Mouse (Mus musculus) spleen, embryonic (tissue): ENCODE data around the gene Nt5c3.

Source experiments
- CTCF ChIA-PET: fragments of 350-600 bp; sonication (Branson Sonifier 250); formaldehyde crosslinking; loops from one replicate; lab custom pipeline; 2022; lab: Charles Lee

Gene Nt5c3

GRCm38 (mm10) chr6:56843229-56843628 lies 80.5 kb downstream of the Nt5c3 start:
- CTCF ChIA-PET: interaction anchor here (0.6 kb wide), 1 partner anchor 792 kb away, joined by 7 read pairs; no protein-coding TSS in a partner anchor

- CTCF ChIA-PET: no interaction called here
Measured at GRCm38 (mm10) chr6:56837621-56838020, 86.1 kb downstream of the Nt5c3 start.

GRCm38 (mm10) chr6:56837166-56837565 lies 86.6 kb downstream of the Nt5c3 start:
- CTCF ChIA-PET: no interaction called here

- CTCF ChIA-PET: no interaction called here
Measured at GRCm38 (mm10) chr6:56835532-56835931, 88.2 kb downstream of the Nt5c3 start.

- CTCF ChIA-PET: no interaction called here
Measured at GRCm38 (mm10) chr6:56834769-56835168, 89.0 kb downstream of the Nt5c3 start.

GRCm38 (mm10) chr6:56832830-56833229 lies 90.9 kb downstream of the Nt5c3 start:
- CTCF ChIA-PET: interaction anchor here (0.6 kb wide), 2 partner anchors 10 to 687 kb away, joined by 8 read pairs; no protein-coding TSS in a partner anchor

- CTCF ChIA-PET: interaction anchor here (0.6 kb wide), 2 partner anchors 10 to 688 kb away, joined by 8 read pairs; no protein-coding TSS in a partner anchor
Measured at GRCm38 (mm10) chr6:56832407-56832796, 91.3 kb downstream of the Nt5c3 start.
